Mouse (Mus musculus) urinary bladder, postnatal 36 days (tissue): ENCODE measurements around the gene Susd4.

Experiments used
- DNase-seq, 2 experiments: peaks; one replicate each; pipeline ENCODE4 v3.0.0; 2022; ENCODE audit warnings: low spot score in 2 of 2, mixed read lengths in 1 of 2

Susd4 gene

DNA sequence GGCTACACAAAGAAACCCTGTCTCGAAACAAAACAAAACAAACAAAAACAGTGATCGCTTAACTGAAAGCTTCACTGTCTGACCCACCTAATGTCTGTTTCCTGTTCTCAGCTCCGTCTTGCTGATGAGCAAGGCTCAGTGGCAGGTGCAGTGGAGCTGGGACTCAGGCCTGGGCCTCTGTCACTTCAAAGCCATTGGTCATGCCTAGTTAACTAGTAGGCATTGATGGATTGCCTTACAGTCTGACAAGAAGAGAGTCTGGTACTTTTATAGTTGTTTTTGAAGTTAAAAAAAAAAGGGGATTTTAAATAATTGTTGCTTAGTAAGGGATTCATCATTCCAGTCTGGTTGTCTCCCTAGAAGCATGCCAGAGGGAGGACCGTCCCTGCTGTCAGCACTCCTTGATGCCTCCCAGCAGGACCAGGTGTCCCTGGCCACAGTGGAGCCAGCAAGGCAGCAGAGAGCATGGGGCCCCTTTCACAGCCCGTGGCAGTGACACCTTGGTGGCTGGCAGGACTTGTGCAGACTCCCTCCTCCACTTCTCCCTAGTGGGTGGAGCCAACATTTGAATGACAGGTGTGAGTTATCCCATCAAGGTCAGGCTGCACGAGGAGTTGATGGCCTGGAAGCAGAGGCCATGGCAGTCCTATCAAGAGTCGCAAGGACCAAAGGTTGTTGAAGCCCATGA is 98.2 kb downstream of the Susd4 start:
- DNase-seq: no peak

DNA sequence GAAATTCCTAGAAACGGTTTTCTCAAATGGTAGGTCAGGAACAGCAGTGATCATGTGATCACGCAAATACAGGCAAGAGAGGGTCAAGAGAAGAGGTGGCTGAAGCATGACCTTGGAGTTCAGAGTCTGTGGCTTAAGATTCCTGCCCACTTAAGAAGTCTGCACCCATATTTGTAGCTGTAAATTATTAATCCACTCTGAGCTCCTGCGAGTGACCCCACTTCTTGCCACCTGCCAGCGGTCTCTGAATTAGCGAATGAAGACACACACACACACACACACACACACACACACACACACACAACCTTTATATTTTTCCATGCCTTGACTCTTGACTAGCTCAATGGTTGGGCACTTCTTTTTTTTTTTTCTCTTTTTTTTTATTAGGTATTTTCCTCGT is 99.7 kb downstream of the Susd4 start:
- no peak for DNase-seq

DNA sequence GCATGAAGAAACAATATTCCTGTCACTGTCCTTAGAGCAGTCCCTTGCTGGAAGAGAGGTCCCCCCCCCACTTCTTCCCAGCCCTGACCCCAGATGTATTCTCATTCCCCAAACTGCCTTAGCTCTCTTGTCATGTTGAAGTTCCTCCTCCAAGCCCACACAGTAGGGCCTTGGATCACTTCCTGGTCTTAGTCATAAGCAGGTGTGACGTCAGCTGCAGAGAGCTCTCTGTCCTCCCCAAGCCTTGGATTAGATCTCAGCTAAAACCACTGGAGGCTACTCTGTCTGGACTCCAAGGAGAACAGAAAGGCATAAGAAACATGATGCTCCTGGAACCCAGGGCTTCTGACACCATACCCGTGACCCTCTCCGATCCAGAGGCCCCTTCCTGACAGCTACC is 104.2 kb downstream of the Susd4 start:
- DNase-seq: no peak

DNA sequence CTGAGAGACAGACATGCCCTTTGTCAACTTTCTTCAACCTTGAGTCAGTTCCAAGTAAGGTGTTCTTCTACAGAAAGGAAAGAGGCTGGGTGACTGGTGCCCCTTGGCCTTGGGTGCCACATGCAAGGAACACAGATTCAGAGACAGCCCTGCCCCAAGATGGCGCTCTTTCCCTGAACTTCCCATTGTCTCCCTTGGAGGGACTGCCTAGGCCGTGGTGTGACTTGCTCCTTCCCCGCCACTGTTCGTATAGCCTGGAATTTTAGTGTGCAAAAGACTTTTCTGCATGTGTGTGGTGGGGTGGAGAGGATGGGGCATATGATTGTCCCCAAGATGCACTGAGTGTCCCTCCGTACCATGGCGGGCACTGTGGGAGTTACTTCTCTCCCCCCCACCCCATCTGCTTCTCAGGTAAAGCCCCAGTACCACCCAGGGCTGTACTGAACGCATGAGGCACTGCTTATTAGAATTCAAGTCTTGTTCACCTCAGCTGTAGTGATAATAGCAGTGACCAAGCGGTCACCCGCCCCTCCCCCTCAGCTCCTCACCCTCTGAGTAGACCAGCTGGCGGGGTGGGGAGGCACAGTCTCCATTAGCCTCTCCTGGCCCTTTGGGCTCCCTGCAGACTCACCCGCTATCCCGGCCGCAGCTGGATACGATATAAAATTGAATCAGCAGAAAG is 104.9 kb downstream of the Susd4 start:
- DNase-seq: peak; percentile 24 to 51

DNA sequence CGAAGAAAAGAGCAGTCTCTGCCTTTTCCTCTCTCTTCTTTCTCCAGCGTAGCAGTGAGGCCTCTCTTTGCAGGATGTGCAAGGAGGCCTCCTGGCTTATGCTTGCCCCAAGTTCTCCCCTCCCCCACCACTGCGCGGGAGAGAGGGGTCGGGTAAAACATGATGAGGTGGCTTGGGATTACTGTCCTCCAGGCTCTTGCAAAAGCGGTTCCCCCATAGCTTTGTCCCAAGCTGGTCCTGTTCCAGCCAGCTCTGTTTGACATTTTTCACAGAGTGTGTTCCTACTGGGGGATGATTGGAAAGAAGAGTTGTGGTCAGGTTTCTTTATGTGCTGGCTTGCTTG is 105.4 kb downstream of the Susd4 start:
- no peak for DNase-seq

DNA sequence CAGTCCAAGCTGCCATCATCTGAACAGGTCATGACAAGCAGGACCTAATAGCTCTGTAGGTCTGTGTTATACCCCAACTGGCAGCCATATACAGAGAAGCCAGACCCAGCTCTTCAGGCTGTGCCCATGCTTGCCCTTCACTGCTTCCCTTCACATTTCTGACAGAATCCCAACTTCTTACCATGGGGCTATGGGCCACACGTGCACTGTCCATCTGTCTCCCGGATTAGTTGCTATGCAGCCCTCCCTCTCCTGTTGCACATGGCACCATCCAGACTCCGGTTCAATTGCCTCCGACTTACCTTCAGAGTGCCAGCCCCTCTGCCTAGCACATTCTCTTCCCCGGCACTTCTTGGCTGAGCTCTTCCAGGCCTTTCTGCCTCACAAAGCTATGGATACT is 114.5 kb downstream of the Susd4 start:
- DNase-seq: no peak

DNA sequence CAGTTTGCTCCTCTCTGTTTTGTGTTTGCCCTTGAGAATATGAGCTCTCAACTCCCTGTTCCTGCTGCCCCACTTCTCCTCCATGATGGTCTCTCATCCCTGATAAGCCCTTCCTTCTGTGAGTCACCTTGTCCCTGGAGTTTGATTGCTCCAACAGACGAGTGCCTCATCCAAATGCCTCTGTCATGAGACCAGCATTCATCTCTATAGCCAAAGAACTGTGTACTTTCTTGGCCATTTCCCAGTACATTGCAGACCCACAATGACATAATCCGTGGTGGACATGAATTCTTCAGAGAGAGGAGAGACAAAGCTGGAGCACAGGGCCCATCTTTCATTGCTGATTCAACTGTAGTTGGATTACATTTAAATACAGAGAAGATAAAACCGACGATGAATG is 115.1 kb downstream of the Susd4 start:
- DNase-seq: no peak

DNA sequence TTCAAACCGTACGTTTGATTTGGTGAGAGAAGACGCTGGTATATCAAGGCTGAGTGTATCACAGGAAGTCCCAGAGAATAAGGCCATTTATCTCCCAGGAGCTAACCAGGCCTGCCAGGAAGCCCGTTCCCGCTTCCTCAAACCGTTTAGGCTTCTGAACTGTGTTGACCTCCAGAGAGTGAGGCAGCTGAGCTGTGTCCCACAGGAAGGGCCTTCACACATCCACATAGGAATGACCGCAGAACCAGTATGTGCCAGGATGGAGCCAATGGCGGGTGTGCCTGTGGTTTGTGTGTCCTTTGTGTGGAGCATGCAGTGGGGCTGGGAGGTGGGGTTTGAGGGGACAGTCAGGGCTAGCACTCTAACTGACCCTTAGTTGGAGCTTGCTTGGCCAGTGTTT is 117.6 kb downstream of the Susd4 start:
- no peak for DNase-seq

DNA sequence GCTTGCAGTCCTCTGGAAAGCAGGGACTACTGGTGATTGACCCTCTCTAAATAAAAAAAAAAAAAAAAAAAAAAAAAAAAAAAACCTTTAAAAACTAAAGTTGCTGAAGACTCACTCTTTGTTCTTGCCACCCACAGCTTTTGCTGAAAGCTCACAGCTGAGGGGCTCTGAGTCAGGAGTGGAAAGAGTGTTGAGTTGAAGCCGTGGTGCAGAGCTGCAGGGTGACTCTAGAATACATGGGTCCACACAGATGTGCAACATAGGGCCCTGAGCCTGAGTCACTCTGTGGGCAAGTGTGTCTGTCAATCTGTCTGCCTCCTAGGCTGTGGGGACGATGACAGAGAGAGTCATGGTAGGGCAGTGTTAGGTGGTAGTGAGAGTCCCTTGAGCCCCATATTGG is 119.0 kb downstream of the Susd4 start:
- DNase-seq: no peak

DNA sequence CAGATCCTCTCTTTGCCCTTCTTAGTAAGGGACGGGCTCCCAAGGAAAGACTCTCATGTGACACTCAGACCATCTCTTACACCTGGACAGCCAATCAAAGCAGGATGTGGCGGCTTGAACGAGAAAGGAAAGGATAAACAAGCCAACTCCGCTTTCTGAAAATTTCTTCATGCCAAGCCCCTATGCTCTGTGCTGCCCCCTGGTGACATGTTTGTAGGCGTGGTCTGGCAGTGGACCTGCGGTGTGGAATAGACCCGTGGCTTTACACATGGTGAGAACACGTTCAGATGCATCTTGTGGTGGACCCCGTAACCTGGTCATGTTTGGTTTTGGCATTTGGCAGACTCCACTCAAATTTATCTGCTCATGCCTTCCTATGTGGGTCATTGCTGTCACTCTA is 132.0 kb downstream of the Susd4 start:
- DNase-seq: peak; percentile 3 to 36

DNA sequence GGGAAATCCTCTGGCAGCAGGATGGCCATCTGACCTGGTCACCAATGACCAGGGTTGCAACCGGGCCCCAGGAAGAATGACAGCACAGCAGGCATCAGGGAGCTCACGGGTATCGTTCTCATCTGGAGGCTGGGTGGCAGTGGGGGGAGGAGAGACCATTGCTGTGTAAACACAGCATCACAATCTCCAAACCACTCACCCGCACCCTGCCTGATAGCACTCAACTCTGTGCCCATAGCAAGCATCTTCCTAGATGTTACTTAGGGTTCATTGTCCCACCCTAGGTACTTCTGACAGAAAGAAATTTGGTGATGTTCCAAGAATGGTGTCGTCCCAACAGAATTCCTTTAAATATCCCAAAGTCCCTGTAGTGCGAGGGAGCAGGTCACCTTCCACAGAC is 133.4 kb downstream of the Susd4 start:
- no peak for DNase-seq

DNA sequence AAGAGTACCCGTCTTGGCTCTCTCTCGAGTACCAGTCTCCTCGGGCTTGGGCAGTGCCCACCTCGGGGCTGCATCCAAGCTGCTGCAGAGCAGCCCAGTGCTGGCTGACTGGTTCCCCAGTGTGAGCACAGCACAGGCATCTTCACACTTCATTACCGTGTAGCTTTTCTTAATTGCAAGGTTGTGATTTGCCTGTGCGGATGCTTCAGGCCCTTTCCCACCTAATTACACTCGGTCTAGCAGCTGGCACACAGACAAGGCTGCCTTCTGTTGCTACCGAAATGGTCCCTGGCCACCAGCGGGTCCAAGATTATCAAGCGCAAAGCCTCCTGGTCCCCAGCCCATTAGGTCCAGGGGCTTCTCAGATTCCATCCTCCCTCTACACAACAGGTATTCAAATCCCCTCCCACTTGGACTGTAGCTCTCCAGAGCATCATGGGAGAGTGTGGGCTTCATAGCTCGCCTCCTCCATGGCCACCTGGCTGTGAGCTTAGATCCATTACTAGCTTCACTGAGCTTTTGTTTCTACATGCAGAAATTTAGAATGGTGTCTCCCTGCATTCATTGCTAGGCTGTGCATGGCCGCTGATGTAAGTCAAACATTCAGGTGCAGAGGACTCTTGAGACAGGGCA is 134.0 kb downstream of the Susd4 start:
- DNase-seq: no peak

DNA sequence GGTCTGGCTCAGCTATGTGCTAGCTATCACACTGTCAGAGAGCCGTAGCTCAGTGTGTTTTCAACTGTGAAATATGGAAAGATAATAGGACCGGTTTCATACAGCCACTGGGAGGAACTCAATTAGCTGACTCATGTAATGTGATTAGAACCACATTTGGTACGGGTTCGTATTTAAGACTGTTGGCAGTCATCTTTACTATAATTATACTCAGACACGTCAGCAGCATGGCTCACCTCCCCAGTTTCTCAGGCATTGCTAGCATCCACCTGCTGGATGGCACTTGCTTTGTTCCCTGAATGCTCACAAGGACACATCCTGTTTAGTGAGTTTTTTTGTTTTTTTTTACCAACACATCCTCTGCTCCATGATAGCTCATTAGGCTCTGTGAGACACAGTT is 138.4 kb downstream of the Susd4 start:
- no peak for DNase-seq

DNA sequence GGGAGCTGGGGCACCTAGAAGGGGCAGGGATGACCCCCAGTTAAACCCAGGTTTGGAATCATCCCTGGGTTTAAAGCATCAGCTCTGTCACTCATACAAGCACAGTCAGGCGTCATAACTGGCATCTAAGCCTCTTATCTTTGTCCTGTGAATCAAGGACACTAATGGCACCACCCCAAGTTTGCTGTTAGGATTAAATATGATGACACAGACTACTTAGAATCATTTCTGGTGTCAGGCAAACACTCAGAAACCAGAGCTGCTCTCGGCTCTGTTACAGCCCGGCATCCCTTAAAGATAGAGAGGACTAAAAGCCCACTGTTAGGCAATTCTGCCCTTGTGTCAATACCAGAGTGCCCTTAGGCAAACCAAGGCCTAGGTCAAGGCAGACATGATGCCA is 139.2 kb downstream of the Susd4 start:
- no peak for DNase-seq

DNA sequence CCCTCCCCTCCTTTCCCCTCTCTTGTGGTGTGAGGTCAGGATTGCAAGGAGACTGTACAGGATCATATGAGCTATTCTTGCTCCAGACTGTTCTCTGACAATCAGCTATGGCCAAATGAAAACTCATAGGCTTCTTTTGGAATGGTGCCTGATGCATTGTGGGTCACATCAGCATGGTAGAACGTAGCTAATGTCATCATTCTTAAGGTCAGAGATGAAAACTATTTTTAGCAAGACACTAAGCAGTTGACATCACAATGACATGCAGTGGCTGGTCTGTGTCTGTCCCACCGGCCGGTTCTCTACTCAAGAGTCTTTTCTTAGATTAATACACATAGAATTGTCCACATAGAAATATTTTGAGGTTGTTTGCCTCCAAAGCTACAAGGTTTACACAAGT is 142.0 kb downstream of the Susd4 start:
- no peak for DNase-seq

DNA sequence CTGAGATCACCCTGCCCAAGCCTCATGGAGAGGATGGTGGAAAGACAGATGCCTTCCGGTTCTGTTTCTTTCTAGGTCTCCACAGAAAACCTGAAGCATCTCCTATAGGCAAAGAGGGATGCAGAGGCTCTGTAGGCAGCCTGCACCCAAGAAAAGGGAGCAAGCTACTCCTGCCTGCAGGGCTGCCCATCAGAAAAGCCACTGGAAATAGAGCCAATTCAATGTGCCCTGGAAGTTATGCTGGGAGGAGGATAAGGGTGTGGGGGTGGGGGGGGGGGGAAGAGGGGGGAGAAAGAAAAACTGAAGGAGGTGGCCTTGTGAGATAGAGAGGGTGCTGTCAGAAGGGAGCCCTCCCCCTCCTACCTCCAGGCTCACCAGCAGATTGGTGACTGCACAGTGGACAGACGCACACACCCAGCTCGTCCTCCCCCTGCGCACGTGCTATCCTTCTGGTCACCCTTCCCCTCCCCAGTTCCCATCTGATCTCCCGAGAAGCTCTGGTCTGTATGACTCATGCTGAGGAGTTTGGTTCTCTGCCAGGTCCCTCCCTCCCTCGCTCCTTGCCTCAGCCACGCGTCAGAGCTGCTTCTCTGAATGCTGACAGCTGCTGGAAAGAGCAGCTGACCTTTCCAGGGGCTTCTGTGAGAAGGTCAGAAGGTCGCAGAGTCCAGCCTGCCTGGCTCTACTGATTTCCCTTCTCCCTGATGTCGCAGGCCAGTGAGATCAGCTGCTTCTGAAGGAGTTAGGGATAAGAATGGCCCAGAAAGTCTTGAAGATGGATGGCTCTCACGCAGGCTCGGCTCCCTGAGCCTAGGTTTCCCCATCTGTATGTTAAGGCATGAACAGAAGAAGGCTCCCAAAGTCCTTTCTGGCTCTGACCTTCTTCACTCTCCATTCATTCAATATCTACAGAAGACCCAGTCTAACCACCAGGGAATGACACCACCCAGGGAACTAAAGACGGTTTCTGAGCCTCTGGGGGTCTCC is 144.7 kb downstream of the Susd4 start:
- DNase-seq: peak; percentile 95

DNA sequence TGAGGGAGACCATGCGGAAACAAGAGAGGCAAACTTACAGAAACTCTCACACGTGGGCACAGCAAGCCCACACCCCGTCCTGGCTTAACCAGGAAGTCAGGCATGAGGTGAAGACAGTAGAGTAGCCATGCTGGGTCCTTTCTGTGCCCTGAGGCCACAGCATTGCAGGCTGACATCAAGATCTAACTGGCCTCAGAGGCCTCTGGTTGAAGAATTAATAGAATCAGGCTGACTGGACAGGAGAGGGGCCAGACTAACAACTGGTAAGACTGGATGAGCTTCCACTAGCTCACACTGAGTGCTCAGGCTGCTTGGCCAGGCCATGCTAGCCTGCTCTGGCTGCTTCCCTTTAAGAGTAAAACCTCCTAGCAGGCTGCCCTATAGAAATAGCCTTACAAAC is 145.4 kb downstream of the Susd4 start:
- DNase-seq: no peak

DNA sequence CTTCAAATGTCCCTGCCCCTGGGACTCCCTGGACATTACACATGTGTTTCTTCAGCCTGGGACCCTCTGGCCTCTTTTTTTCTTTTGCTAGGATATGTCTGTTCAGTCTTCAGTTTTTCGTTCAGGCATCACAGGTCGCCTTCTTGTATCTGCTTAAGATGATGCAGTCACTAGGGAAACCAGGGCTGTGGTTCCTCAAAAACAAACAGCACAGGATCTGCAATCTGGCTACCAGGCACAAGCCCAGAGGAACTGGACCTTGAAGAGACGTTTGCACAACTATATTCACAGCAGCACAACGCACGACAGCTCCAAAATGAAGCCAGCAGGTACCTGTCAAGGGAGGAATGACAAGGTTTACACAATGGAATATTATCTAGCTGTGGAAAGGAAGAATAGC is 145.9 kb downstream of the Susd4 start:
- DNase-seq: no peak

DNA sequence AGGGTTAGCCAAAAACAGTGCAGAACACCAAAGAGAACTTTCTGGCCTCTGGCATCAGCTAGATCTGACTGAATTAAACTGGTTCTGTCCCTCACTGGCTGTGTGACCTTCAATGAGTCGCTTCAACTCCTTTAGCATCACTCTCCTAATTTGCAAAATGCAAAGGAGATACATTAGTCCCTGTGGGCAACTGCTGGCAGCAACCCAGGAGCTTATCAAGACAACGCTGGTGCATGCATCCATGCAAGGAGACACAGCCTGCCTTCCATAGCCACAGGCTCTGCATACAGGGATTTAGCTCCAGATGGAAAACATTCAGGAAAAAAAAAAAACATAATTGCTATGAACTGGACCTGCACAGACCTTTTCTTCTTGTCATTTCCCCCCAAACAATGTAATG is 148.9 kb downstream of the Susd4 start:
- no peak for DNase-seq

DNA sequence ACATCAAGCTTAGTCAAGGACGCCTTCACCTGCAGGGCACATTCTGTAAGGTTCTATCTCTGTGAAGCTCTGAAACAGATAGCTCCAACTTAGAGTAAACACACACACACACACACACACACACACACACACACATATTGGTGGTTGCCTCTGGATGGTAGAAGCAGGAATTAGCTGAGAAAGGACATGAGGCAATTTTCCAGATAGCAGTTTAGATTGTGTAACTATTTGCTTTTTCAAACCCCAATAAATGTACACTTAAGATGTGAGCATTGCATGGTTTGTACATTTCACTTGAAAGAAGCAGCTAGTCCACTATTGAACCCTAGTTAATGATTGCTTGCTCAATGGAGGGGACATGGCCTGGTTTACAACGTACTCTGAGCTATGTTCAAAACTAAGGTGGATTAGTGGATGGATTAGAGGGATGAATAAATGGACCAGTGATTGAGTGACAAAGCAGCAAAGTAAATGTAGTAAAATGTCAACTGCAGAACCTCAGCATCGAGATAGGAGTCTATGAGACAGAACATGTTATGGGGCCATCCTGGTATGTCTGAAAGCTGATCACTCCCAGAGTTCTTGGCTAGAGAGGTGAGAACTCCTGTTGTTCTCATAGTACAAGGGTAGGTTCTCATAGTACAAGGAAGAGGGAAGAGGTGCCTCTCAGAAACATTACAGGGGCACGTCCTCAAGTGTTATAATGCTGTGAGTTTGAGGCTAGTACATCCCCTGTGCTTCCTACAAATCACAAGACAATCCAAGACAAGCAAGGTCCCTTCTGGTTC is 150.7 kb downstream of the Susd4 start:
- DNase-seq: no peak

DNA sequence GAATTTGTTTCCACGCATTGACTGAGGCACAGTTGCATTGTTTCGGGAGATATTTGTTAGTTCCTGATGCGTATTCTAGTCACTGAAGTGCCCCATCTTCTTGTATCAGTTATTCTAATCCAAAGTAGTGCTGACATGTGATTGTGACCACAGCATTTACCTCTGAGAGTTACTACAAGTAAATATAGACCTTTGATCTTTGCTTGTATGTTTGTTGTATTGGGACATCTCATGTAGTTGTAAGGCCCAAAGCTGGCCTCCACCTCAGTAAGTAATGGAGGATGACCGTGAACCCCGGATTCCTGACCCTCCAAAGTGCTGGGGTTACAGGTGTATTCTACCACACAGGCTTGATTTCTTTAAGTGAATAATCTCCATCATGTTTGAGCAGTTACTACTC is 152.5 kb downstream of the Susd4 start:
- no peak for DNase-seq
